Mouse (Mus musculus): ENCODE measurements around the gene Erbb3.
"Not testable (repeated sequence)": the region's sequence is repeated elsewhere in the genome, so short reads cannot be mapped to it uniquely, and the experiment has no call there.

Erbb3 gene

GRCm38 (mm10) chr10:128589464-128590192 is at the start of gene Erbb3:
Gene Erbb3, minus strand, starts transcription at chr10:128589652.
- DNase-seq = no peak

- DNase-seq = no peak
Observed at GRCm38 (mm10) chr10:128637011-128637410, 47.6 kb upstream of the Erbb3 start.

GRCm38 (mm10) chr10:128636561-128636960 is 47.1 kb upstream of the Erbb3 start:
- DNase-seq = no peak

GRCm38 (mm10) chr10:128635697-128636096 is 46.2 kb upstream of the Erbb3 start:
- DNase-seq = no peak

- DNase-seq = no peak
Observed at GRCm38 (mm10) chr10:128631571-128631970, 42.1 kb upstream of the Erbb3 start.

- not testable (repeated sequence) for DNase-seq
Observed at GRCm38 (mm10) chr10:128630306-128630705, 40.9 kb upstream of the Erbb3 start.

- DNase-seq = no peak
Observed at GRCm38 (mm10) chr10:128629746-128630145, 40.3 kb upstream of the Erbb3 start.

GRCm38 (mm10) chr10:128627398-128628317 is 38.2 kb upstream of the Erbb3 start:
- no peak for DNase-seq

GRCm38 (mm10) chr10:128626311-128627310 is 37.2 kb upstream of the Erbb3 start, which contains the start of gene Rps26:
Gene Rps26, minus strand, starts transcription at chr10:128626747.
- DNase-seq = peak; percentile 97

- no peak for DNase-seq
Observed at GRCm38 (mm10) chr10:128625287-128625894, 35.9 kb upstream of the Erbb3 start.

GRCm38 (mm10) chr10:128623106-128623613 is 33.7 kb upstream of the Erbb3 start:
- not testable (repeated sequence) for DNase-seq

GRCm38 (mm10) chr10:128622702-128623101 is 33.2 kb upstream of the Erbb3 start:
- no peak for DNase-seq

- DNase-seq = no peak
Observed at GRCm38 (mm10) chr10:128621986-128622520, 32.6 kb upstream of the Erbb3 start.

GRCm38 (mm10) chr10:128620241-128620640 is 30.8 kb upstream of the Erbb3 start:
- no peak for DNase-seq

- not testable (repeated sequence) for DNase-seq
Observed at GRCm38 (mm10) chr10:128619148-128619547, 29.7 kb upstream of the Erbb3 start.

- no peak for DNase-seq
Observed at GRCm38 (mm10) chr10:128618570-128618969, 29.1 kb upstream of the Erbb3 start.

GRCm38 (mm10) chr10:128615798-128616448 is 26.5 kb upstream of the Erbb3 start:
- not testable (repeated sequence) for DNase-seq

- DNase-seq = no peak
Observed at GRCm38 (mm10) chr10:128614934-128615333, 25.5 kb upstream of the Erbb3 start.

- not testable (repeated sequence) for DNase-seq
Observed at GRCm38 (mm10) chr10:128613820-128614219, 24.4 kb upstream of the Erbb3 start.

GRCm38 (mm10) chr10:128613154-128613440 is 23.6 kb upstream of the Erbb3 start:
- DNase-seq = no peak
